Mouse (Mus musculus) spleen, adult 2 months (tissue): ENCODE results near the gene Olfr1275.

ENCODE experiments used
- CTCF ChIP-seq: fragments of 200-500 bp; IDR thresholded peaks from 2 replicates; pipeline ENCODE4 v1.5.1; 2011; ENCODE audit warnings: mild to moderate bottlenecking, inconsistent platforms; ENCODE audit not compliant: insufficient read depth, insufficient read length, insufficient replicate concordance; ENCODE audit errors: extremely low read depth
- POLR2A ChIP-seq: fragments of 200-500 bp; IDR thresholded peaks from 2 replicates; pipeline ENCODE4 v1.6.1; 2011; ENCODE audit warnings: low read depth, low read length, inconsistent platforms

DNA sequence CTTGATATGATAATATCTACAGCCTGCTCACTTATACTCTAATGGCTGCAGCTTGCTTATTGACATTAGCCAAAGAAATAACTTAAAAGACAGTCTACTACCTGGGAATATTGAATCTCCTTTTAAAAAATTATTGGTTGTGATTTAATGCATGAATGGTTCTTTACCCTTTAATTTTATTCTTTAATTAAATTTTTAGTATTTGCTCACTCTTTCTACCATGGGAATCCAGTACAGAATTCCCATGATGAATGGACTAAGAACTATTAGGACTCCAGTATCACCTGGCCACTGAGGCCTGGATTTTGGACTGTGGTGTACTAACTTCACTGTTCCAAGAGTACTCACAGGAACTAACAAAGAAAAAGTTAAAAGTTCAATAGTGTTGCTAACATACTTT is 19.1 kb upstream of the Olfr1275 start, which contains the start of gene Olfr1276:
- no peak for TF ChIP-seq CTCF
- TF ChIP-seq POLR2A, result no peak
